ENCODE assay signal across 19 mouse cellular contexts in the genomic region with DNA sequence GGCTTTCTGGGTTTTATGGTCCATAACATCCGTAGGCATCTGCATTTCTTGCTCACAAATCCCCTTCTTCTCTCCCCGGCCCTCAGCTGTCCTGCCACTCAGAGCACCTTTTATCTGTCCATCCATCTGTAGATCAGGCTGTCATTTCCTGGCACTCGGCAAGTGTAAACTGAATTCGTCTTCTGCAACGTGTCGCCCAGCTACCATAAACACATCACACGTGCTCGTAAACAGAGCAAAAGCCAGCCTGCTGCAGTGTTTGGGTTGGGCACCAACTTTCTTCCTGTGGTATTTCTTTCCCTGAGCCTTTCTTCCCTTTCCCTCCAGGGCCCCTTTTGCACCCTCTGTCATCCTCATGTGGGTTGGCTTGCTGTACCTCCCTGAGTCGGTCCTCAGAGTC.
A peak's percentile ranks its signal among the peaks of the same experiment; 100 is the strongest.
DNase-seq lines count a peak whose midpoint lies in the region; ATAC-seq lines count a peak whose summit lies in the region.
"Had no signal": no experiment of that assay in that cellular context is flagged by ENCODE, and none has a peak within 500 bp of the region (broad histone marks: within the 10 kb centered on the region; RNA-seq: fewer than 3 reads in every experiment).

No protein-coding gene starts in this region.

- no peaks in the 10 kb centered on the region for H3K36me3 ChIP-seq in kidney, embryonic 15.5 days
- H3K36me3 ChIP-seq: forebrain, embryonic 10.5 days; heart, embryonic 12.5 days; intestine, embryonic 15.5 days had no signal

- no peak overlapping the region for H3K4me3 ChIP-seq in kidney, embryonic 15.5 days (replicated peaks)
- H3K4me3 ChIP-seq: forebrain, embryonic 10.5 days; gastrocnemius, adult 2 months; heart, embryonic 12.5 days; intestine, embryonic 15.5 days; midbrain, embryonic 12.5 days had no signal

- no peak for DNase-seq in kidney, adult 18-20 months
- peak; percentile 39 for DNase-seq in thymus, postnatal 0 days (ENCODE audit: low spot score)
- no peak for DNase-seq in thymus, postnatal 10 days (ENCODE audit: low spot score in 2 of 2)
- DNase-seq in lung, postnatal 36 days = peak; percentile 23
- DNase-seq in spleen, postnatal 14 days (ENCODE audit: low spot score in 2 of 2) = no peak
- DNase-seq in left cerebral cortex, postnatal 14 days (ENCODE audit: low spot score in 2 of 2) = no peak
- no peak for DNase-seq in layer of hippocampus, postnatal 10 days (ENCODE audit: low spot score in 2 of 2)
- DNase-seq: cerebellum, adult 8-10 months; gastrocnemius, adult 2 months; heart, postnatal 36 days; layer of hippocampus, postnatal 36 days had no signal

- intact Hi-C loops in left cerebral cortex, postnatal 14 days (cut with DNase I) = no loop called here

- H3K9ac ChIP-seq in kidney, embryonic 15.5 days = no peak overlapping the region
- H3K9ac ChIP-seq: heart, embryonic 12.5 days; hindbrain, embryonic 14.5 days; intestine, embryonic 15.5 days; midbrain, embryonic 12.5 days had no signal

- peaks cover 29% of the 10 kb centered on the region for H3K4me1 ChIP-seq in kidney, embryonic 15.5 days
- H3K4me1 ChIP-seq: midbrain, embryonic 12.5 days had no signal

- no peaks in the 10 kb centered on the region for H3K27me3 ChIP-seq in kidney, embryonic 15.5 days
- H3K27me3 ChIP-seq: heart, embryonic 12.5 days; intestine, embryonic 15.5 days; midbrain, embryonic 12.5 days had no signal

- H3K9me3 ChIP-seq in kidney, embryonic 15.5 days (replicated peaks) = no peaks in the 10 kb centered on the region
- H3K9me3 ChIP-seq: forebrain, embryonic 10.5 days; heart, embryonic 12.5 days; intestine, embryonic 15.5 days; midbrain, embryonic 12.5 days had no signal

- ATAC-seq in kidney, embryonic 15.5 days (replicated peaks; ENCODE audit: low FRiP score) = no peak
- ATAC-seq: intestine, embryonic 15.5 days had no signal

- WGBS in kidney, embryonic 15.5 days = 6% methylated on average over 9 of the region's 9 CpGs

- H3K27ac ChIP-seq in kidney, embryonic 15.5 days = no peak overlapping the region
- H3K27ac ChIP-seq: forebrain, embryonic 10.5 days; gastrocnemius, adult 2 months; hindbrain, embryonic 14.5 days; intestine, embryonic 15.5 days; kidney, postnatal 0 days; macrophage; midbrain, embryonic 12.5 days had no signal

- 0 out of 2 replicates have a peak overlapping the region, but pooled peaks have one; percentile 5 for H3K4me2 ChIP-seq in kidney, embryonic 15.5 days
- H3K4me2 ChIP-seq: heart, embryonic 12.5 days; hindbrain, embryonic 14.5 days; intestine, embryonic 15.5 days; midbrain, embryonic 12.5 days had no signal

Comparison
In these comparisons a context has a peak if more than half of its experiments do, and no peak if none do; other contexts are left out.
1. DNase-seq: peak in thymus, postnatal 0 days (single experiment) and lung, postnatal 36 days (single experiment); none in kidney, adult 18-20 months (single experiment), thymus, postnatal 10 days (0 of 2), spleen, postnatal 14 days (0 of 2), left cerebral cortex, postnatal 14 days (0 of 2) and layer of hippocampus, postnatal 10 days (0 of 2).